Mouse (Mus musculus): ENCODE data around the gene Tifa.

DNA sequence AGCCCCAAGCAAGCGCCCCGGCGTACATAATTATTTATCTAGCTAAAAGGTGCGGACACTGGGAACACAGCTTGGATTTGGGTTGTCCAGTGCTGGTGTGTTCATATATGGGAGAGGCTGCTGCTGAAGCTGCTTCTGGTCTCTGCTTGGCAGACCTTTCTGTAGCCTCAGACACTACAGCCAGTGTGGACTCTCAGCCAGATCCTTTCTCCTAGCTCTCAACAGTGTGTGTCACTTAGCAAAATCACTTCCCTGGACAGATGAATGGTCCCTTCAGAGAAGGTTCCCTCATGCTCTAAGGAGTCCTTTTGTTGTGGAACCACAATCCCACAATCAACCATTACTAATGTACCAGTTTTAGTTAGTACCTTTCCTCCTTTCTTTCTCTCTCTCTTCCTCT lies 30.8 kb upstream of the Tifa start:
- no peak for TF ChIP-seq CTCF (IDR thresholded peaks at IDR 0.05; ENCODE audit: borderline replicate concordance, insufficient read depth, low read length)
- TF ChIP-seq POLR2A (IDR thresholded peaks at IDR 0.05; ENCODE audit: low read depth, low read length): no peak

Data from embryonic fibroblast, embryonic 13.5 days (primary cell).